Mouse (Mus musculus): ENCODE results near the gene Tnik. TPM values are rescaled to one million over a fixed set of nuclear protein-coding genes. Genes with fewer than 3 reads are reported as not detected.

Gene Tnik
- polyA plus RNA-seq, 1 experiment = 23.6 TPM

DNA sequence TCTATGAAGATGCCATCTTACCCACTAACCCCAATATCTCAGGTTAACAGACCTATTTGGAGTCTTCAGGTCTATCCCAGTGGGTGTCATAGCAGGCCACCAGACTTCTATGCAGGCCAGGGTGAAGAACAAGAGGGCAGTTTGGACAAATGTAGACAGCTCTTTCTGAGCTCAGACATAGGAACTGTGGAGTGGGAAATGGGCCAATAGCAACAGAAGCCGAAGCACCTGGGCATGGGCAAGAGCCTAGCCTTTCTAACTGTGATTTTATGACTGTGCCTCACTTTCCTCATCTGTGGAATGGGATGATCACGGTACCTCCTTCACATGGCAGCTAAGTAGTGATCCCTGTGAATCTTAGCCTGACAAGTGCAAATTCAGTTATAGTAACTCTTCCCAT, 214.4 kb downstream of the Tnik start:
- no peak for DNase-seq
- Histone ChIP-seq H3K27me3 (ENCODE audit: control insufficient read depth, insufficient read depth, low read length) (no peaks in the 10 kb centered on the region), H3K36me3 (ENCODE audit: control insufficient read depth, insufficient read depth, low read length) (no peaks in the 10 kb centered on the region), H3K4me1 (replicated peaks; ENCODE audit: control insufficient read depth, insufficient read depth, low read length) (no peaks in the 10 kb centered on the region), H3K27ac (ENCODE audit: control insufficient read depth, insufficient read depth, low read length) (no peak overlapping the region), H3K4me3 (ENCODE audit: control insufficient read depth, insufficient read depth, low read length) (no peak overlapping the region)
- TF ChIP-seq POLR2A (IDR thresholded peaks at IDR 0.05; ENCODE audit: control insufficient read depth, extremely low read depth, insufficient read depth, low read length, poor library complexity) (no peak), CTCF (IDR thresholded peaks at IDR 0.05; ENCODE audit: borderline replicate concordance, control insufficient read depth, extremely low read depth, insufficient read depth, low read length, poor library complexity) (no peak)
- WGBS = 100% methylated on average over 2 of the region's 2 CpGs

DNA sequence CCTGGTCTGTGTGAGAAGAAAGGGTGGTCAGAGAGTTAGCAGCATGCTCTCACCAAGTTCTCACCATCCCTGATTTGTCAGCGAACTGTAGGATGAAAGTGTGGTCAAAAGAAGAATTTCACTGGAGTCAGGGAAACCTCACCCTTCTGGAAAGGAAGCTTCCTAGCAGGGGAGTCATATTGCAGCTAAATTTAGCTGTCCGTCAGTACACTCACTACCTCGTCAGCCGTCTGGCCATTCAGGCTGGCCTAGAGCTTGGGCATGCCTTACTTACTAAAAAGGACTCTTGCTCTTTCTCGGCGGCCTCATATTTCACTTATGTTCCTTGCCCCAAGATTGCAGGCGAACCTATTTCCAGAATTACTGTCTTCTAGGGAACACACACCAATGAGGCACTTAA, 222.7 kb downstream of the Tnik start:
- DNase-seq = no peak
- Histone ChIP-seq H3K27ac (ENCODE audit: control insufficient read depth, insufficient read depth, low read length) (no peak overlapping the region), H3K27me3 (ENCODE audit: control insufficient read depth, insufficient read depth, low read length) (no peaks in the 10 kb centered on the region), H3K4me1 (replicated peaks; ENCODE audit: control insufficient read depth, insufficient read depth, low read length) (no peaks in the 10 kb centered on the region), H3K36me3 (ENCODE audit: control insufficient read depth, insufficient read depth, low read length) (no peaks in the 10 kb centered on the region), H3K4me3 (ENCODE audit: control insufficient read depth, insufficient read depth, low read length) (no peak overlapping the region)
- WGBS = 95% methylated on average over 7 of the region's 7 CpGs
- TF ChIP-seq POLR2A (IDR thresholded peaks at IDR 0.05; ENCODE audit: control insufficient read depth, extremely low read depth, insufficient read depth, low read length, poor library complexity) (no peak), CTCF (IDR thresholded peaks at IDR 0.05; ENCODE audit: borderline replicate concordance, control insufficient read depth, extremely low read depth, insufficient read depth, low read length, poor library complexity) (no peak)

GRCm38 (mm10) chr3:28487418-28487817, 224.4 kb downstream of the Tnik start:
- H3K36me3 ChIP-seq (ENCODE audit: control insufficient read depth, insufficient read depth, low read length) = no peaks in the 10 kb centered on the region
- H3K27me3 ChIP-seq (ENCODE audit: control insufficient read depth, insufficient read depth, low read length) = no peaks in the 10 kb centered on the region
- H3K27ac ChIP-seq (ENCODE audit: control insufficient read depth, insufficient read depth, low read length) = no peak overlapping the region
- no peaks in the 10 kb centered on the region for H3K4me1 ChIP-seq (replicated peaks; ENCODE audit: control insufficient read depth, insufficient read depth, low read length)
- H3K4me3 ChIP-seq (ENCODE audit: control insufficient read depth, insufficient read depth, low read length) = no peak overlapping the region
- no peak for TF ChIP-seq POLR2A (IDR thresholded peaks at IDR 0.05; ENCODE audit: control insufficient read depth, extremely low read depth, insufficient read depth, low read length, poor library complexity)
- TF ChIP-seq CTCF (IDR thresholded peaks at IDR 0.05; ENCODE audit: borderline replicate concordance, control insufficient read depth, extremely low read depth, insufficient read depth, low read length, poor library complexity) = no peak
- DNase-seq = no peak
- 98% methylated on average over 9 of the region's 9 CpGs for WGBS

DNA sequence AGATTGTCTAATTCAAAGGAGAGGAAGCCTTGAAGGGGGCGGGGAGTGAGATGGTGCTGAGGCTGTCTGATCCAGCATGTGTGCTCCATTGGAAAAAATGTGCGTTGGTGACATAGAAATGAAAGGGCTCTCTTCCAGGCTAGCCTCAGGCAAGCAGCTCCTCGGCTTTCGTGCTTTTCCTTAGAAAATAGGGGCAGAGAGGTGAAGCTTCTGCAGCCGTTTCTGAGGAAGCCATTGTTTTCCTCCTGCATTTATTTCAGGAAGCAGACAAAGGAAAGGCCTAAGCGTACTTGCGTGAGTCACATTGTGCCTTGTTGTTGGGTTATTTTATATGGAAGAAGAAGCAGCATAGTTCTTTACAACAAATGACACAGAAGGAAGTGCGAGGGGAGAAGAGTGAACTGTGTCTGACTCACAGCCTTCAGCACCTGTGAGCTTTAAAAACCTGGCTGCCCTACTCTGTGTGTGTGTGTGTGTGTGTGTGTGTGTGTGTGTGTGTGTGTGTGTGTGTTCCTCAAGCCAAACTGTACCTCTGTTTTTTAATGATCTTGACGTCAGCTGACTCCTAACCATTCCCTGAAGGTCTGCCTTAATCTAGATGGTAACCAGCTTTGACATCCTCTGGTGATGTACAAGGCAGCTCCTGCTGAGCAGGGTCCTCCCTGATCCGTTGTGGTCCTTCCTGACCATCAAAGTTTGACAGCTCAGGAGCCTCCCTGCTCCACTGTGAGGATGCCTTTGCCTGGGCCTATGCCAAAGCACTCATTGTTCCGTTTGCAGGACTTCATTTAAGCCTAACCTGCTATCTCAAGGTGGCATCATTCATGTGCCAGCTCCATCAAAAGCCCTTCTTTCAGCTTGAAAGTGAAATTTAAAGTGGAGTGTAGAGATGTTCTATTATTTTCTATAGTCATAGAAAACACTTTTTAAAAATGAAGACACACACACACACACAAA, 228.3 kb downstream of the Tnik start:
- no peaks in the 10 kb centered on the region for H3K27me3 ChIP-seq (ENCODE audit: control insufficient read depth, insufficient read depth, low read length)
- 90% methylated on average over 11 of the region's 11 CpGs for WGBS
- no peaks in the 10 kb centered on the region for H3K36me3 ChIP-seq (ENCODE audit: control insufficient read depth, insufficient read depth, low read length)
- H3K27ac ChIP-seq (ENCODE audit: control insufficient read depth, insufficient read depth, low read length) = no peak overlapping the region
- no peak for DNase-seq
- no peaks in the 10 kb centered on the region for H3K4me1 ChIP-seq (replicated peaks; ENCODE audit: control insufficient read depth, insufficient read depth, low read length)
- no peak overlapping the region for H3K4me3 ChIP-seq (ENCODE audit: control insufficient read depth, insufficient read depth, low read length)
- TF ChIP-seq POLR2A (IDR thresholded peaks at IDR 0.05; ENCODE audit: control insufficient read depth, extremely low read depth, insufficient read depth, low read length, poor library complexity) (no peak), CTCF (IDR thresholded peaks at IDR 0.05; ENCODE audit: borderline replicate concordance, control insufficient read depth, extremely low read depth, insufficient read depth, low read length, poor library complexity) (no peak)

GRCm38 (mm10) chr3:28496806-28497502, 233.9 kb downstream of the Tnik start:
- no peaks in the 10 kb centered on the region for H3K4me1 ChIP-seq (replicated peaks; ENCODE audit: control insufficient read depth, insufficient read depth, low read length)
- H3K27me3 ChIP-seq (ENCODE audit: control insufficient read depth, insufficient read depth, low read length) = no peaks in the 10 kb centered on the region
- H3K36me3 ChIP-seq (ENCODE audit: control insufficient read depth, insufficient read depth, low read length) = no peaks in the 10 kb centered on the region
- DNase-seq = no peak
- 96% methylated on average over 3 of the region's 3 CpGs for WGBS
- no peak overlapping the region for H3K4me3 ChIP-seq (ENCODE audit: control insufficient read depth, insufficient read depth, low read length)
- no peak for TF ChIP-seq CTCF (IDR thresholded peaks at IDR 0.05; ENCODE audit: borderline replicate concordance, control insufficient read depth, extremely low read depth, insufficient read depth, low read length, poor library complexity)
- no peak for TF ChIP-seq POLR2A (IDR thresholded peaks at IDR 0.05; ENCODE audit: control insufficient read depth, extremely low read depth, insufficient read depth, low read length, poor library complexity)
- H3K27ac ChIP-seq (ENCODE audit: control insufficient read depth, insufficient read depth, low read length) = no peak overlapping the region

DNA sequence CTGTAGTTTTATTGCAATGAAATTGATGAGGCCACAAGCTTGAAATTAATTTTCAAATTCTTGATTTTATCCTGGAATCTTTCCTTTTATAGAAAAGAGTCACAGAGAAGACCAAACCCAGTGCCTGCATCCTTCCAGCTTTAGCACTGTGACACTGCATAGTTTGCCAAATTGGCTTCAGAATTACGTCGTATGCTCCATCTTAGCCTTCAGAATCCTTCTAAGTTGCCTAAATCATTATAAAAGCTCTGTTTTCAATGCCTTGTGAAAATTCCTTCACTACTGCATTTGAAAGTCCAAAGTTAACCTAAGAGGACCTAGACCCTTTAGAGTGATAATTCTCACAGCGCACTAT, 234.5 kb downstream of the Tnik start:
- H3K4me3 ChIP-seq (ENCODE audit: control insufficient read depth, insufficient read depth, low read length) = no peak overlapping the region
- H3K4me1 ChIP-seq (replicated peaks; ENCODE audit: control insufficient read depth, insufficient read depth, low read length) = no peaks in the 10 kb centered on the region
- H3K27ac ChIP-seq (ENCODE audit: control insufficient read depth, insufficient read depth, low read length) = no peak overlapping the region
- H3K36me3 ChIP-seq (ENCODE audit: control insufficient read depth, insufficient read depth, low read length) = no peaks in the 10 kb centered on the region
- no peak for DNase-seq
- WGBS = 98% methylated on average over 3 of the region's 3 CpGs
- TF ChIP-seq CTCF (IDR thresholded peaks at IDR 0.05; ENCODE audit: borderline replicate concordance, control insufficient read depth, extremely low read depth, insufficient read depth, low read length, poor library complexity) (no peak), POLR2A (IDR thresholded peaks at IDR 0.05; ENCODE audit: control insufficient read depth, extremely low read depth, insufficient read depth, low read length, poor library complexity) (no peak)
- no peaks in the 10 kb centered on the region for H3K27me3 ChIP-seq (ENCODE audit: control insufficient read depth, insufficient read depth, low read length)

Measured in thymus, adult 2 months (tissue).